Mouse (Mus musculus): ENCODE measurements around the gene Bcl2l2. TPM values are rescaled to one million over a fixed set of nuclear protein-coding genes. Genes with fewer than 3 reads are reported as not detected.

The Bcl2l2 gene
- 4.8 and 5.9 TPM in 2 replicates for polyA plus RNA-seq (2015; fragmentation: Nextera tagmentation; extraction: Ambion mirVana)

GRCm38 (mm10) chr14:54883154-54884021 is at the start of gene Bcl2l2, which contains the start of gene Gm20521:
TSS of gene Bcl2l2 (plus strand) at chr14:54883377.
TSS of gene Gm20521 (plus strand) at chr14:54883441.
- under 1% methylated on average over 27 of the region's 27 CpGs for WGBS
- H3K4me1 ChIP-seq (ENCODE audit: control insufficient read depth, insufficient read depth, low read depth, low read length), result peaks cover 21% of the 10 kb centered on the region
- no peaks in the 10 kb centered on the region for H3K36me3 ChIP-seq (ENCODE audit: control insufficient read depth, insufficient read depth, low read length)
- H3K9ac ChIP-seq (ENCODE audit: low read depth, low read length), result peak within 1 kb of the TSS; percentile 77
- H3K9me3 ChIP-seq (ENCODE audit: control insufficient read depth, low read length), result no peaks in the 10 kb centered on the region
- no peaks in the 10 kb centered on the region for H3K27me3 ChIP-seq (replicated peaks; ENCODE audit: control insufficient read depth, insufficient read depth, low read length)
- peak within 1 kb of the TSS; percentile 61 for H3K4me3 ChIP-seq (ENCODE audit: low read length)
- H3K27ac ChIP-seq (ENCODE audit: low read depth, low read length), result peak within 1 kb of the TSS; percentile 91
- H3K4me2 ChIP-seq (ENCODE audit: low read length), result peak within 1 kb of the TSS; percentile 77
- peak; percentile 89 for ATAC-seq

- Histone ChIP-seq H3K36me3 (ENCODE audit: control insufficient read depth, insufficient read depth, low read length) (no peaks in the 10 kb centered on the region), H3K27me3 (replicated peaks; ENCODE audit: control insufficient read depth, insufficient read depth, low read length) (no peaks in the 10 kb centered on the region), H3K4me2 (ENCODE audit: low read length) (no peak overlapping the region), H3K9me3 (ENCODE audit: control insufficient read depth, low read length) (no peaks in the 10 kb centered on the region), H3K27ac (ENCODE audit: low read depth, low read length) (no peak overlapping the region), H3K4me3 (ENCODE audit: low read length) (no peak overlapping the region), H3K4me1 (ENCODE audit: control insufficient read depth, insufficient read depth, low read depth, low read length) (no peaks in the 10 kb centered on the region), H3K9ac (ENCODE audit: low read depth, low read length) (no peak overlapping the region)
- no peak for ATAC-seq
- 1% methylated on average over 4 of the region's 4 CpGs for WGBS
Observed at GRCm38 (mm10) chr14:54843461-54843860, 39.7 kb upstream of the Bcl2l2 start.

- Histone ChIP-seq H3K4me1 (ENCODE audit: control insufficient read depth, insufficient read depth, low read depth, low read length) (no peaks in the 10 kb centered on the region; the same call in 1 of the 2 replicates), H3K4me2 (ENCODE audit: low read length) (no peak overlapping the region), H3K4me3 (ENCODE audit: low read length) (no peak overlapping the region), H3K9ac (ENCODE audit: low read depth, low read length) (no peak overlapping the region), H3K27me3 (replicated peaks; ENCODE audit: control insufficient read depth, insufficient read depth, low read length) (no peaks in the 10 kb centered on the region), H3K9me3 (ENCODE audit: control insufficient read depth, low read length) (no peaks in the 10 kb centered on the region), H3K36me3 (ENCODE audit: control insufficient read depth, insufficient read depth, low read length) (peaks cover 13% of the 10 kb centered on the region), H3K27ac (ENCODE audit: low read depth, low read length) (no peak overlapping the region)
- no peak for ATAC-seq
- 96% methylated on average over 3 of the region's 3 CpGs for WGBS
Observed at GRCm38 (mm10) chr14:54855726-54856125, 27.5 kb upstream of the Bcl2l2 start.

GRCm38 (mm10) chr14:54856703-54857102 is 26.5 kb upstream of the Bcl2l2 start:
- 90% methylated on average over 7 of the region's 7 CpGs for WGBS
- H3K9me3 ChIP-seq (ENCODE audit: control insufficient read depth, low read length), result no peaks in the 10 kb centered on the region
- no peak overlapping the region for H3K4me2 ChIP-seq (ENCODE audit: low read length)
- no peaks in the 10 kb centered on the region for H3K27me3 ChIP-seq (replicated peaks; ENCODE audit: control insufficient read depth, insufficient read depth, low read length)
- H3K4me1 ChIP-seq (ENCODE audit: control insufficient read depth, insufficient read depth, low read depth, low read length), result no peaks in the 10 kb centered on the region; the same call in 1 of the 2 replicates
- no peak overlapping the region for H3K27ac ChIP-seq (ENCODE audit: low read depth, low read length)
- ATAC-seq, result no peak
- H3K9ac ChIP-seq (ENCODE audit: low read depth, low read length), result no peak overlapping the region
- no peak overlapping the region for H3K4me3 ChIP-seq (ENCODE audit: low read length)
- H3K36me3 ChIP-seq (ENCODE audit: control insufficient read depth, insufficient read depth, low read length), result peaks cover 13% of the 10 kb centered on the region

DNA sequence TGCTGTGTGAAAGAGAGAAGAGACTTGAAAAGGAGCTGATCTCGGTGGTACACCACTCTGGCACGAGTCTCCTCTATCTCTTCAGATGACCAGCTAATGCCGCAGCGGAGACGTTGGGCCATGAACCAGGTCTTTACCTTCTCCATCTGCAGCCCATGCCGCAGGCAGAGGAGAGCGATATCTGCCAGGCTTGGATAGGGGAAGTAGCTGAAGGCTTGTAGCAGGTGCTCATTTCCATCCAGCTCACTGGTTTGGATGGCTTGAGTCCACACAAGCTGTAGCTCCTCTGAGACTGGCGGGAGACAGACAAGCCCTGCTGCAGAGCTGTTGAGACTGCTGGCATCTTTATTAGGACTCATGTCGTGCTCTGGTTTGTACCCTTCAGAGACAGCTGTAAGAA is 25.3 kb upstream of the Bcl2l2 start:
- Histone ChIP-seq H3K4me3 (ENCODE audit: low read length) (no peak overlapping the region), H3K27me3 (replicated peaks; ENCODE audit: control insufficient read depth, insufficient read depth, low read length) (no peaks in the 10 kb centered on the region), H3K9me3 (ENCODE audit: control insufficient read depth, low read length) (no peaks in the 10 kb centered on the region), H3K27ac (ENCODE audit: low read depth, low read length) (no peak overlapping the region), H3K4me1 (ENCODE audit: control insufficient read depth, insufficient read depth, low read depth, low read length) (no peaks in the 10 kb centered on the region; the same call in 1 of the 2 replicates), H3K4me2 (ENCODE audit: low read length) (no peak overlapping the region), H3K36me3 (ENCODE audit: control insufficient read depth, insufficient read depth, low read length) (peaks cover 13% of the 10 kb centered on the region), H3K9ac (ENCODE audit: low read depth, low read length) (no peak overlapping the region)
- ATAC-seq, result no peak
- 90% methylated on average over 9 of the region's 9 CpGs for WGBS

- no peak overlapping the region for H3K4me2 ChIP-seq (ENCODE audit: low read length)
- 46% methylated on average over 2 of the region's 2 CpGs for WGBS
- H3K27ac ChIP-seq (ENCODE audit: low read depth, low read length), result no peak overlapping the region
Observed at GRCm38 (mm10) chr14:54860511-54860910, 22.7 kb upstream of the Bcl2l2 start.

GRCm38 (mm10) chr14:54863501-54864312 is 19.5 kb upstream of the Bcl2l2 start:
- H3K9ac ChIP-seq (ENCODE audit: low read depth, low read length), result peak overlapping the region; percentile 98
- 0% methylated on average over 35 of the region's 56 CpGs for WGBS
- H3K4me1 ChIP-seq (ENCODE audit: control insufficient read depth, insufficient read depth, low read depth, low read length), result peaks cover 4% of the 10 kb centered on the region
- no peaks in the 10 kb centered on the region for H3K9me3 ChIP-seq (ENCODE audit: control insufficient read depth, low read length)
- peak overlapping the region; percentile 87 for H3K4me2 ChIP-seq (ENCODE audit: low read length)
- peak overlapping the region; percentile 98 for H3K4me3 ChIP-seq (ENCODE audit: low read length)
- no peaks in the 10 kb centered on the region for H3K27me3 ChIP-seq (replicated peaks; ENCODE audit: control insufficient read depth, insufficient read depth, low read length)
- H3K27ac ChIP-seq (ENCODE audit: low read depth, low read length), result peak overlapping the region; percentile 82
- no peaks in the 10 kb centered on the region for H3K36me3 ChIP-seq (ENCODE audit: control insufficient read depth, insufficient read depth, low read length)
- peak; percentile 100 for ATAC-seq

More at GRCm38 (mm10) chr14:54860511-54860910, 22.7 kb upstream of the Bcl2l2 start:
- H3K4me3 ChIP-seq (ENCODE audit: low read length), result no peak overlapping the region
- H3K9ac ChIP-seq (ENCODE audit: low read depth, low read length), result no peak overlapping the region
- no peaks in the 10 kb centered on the region for H3K9me3 ChIP-seq (ENCODE audit: control insufficient read depth, low read length)
- no peak for ATAC-seq
- no peaks in the 10 kb centered on the region for H3K27me3 ChIP-seq (replicated peaks; ENCODE audit: control insufficient read depth, insufficient read depth, low read length)
- H3K4me1 ChIP-seq (ENCODE audit: control insufficient read depth, insufficient read depth, low read depth, low read length), result peaks cover 4% of the 10 kb centered on the region
- peaks cover 10% of the 10 kb centered on the region for H3K36me3 ChIP-seq (ENCODE audit: control insufficient read depth, insufficient read depth, low read length)

DNA sequence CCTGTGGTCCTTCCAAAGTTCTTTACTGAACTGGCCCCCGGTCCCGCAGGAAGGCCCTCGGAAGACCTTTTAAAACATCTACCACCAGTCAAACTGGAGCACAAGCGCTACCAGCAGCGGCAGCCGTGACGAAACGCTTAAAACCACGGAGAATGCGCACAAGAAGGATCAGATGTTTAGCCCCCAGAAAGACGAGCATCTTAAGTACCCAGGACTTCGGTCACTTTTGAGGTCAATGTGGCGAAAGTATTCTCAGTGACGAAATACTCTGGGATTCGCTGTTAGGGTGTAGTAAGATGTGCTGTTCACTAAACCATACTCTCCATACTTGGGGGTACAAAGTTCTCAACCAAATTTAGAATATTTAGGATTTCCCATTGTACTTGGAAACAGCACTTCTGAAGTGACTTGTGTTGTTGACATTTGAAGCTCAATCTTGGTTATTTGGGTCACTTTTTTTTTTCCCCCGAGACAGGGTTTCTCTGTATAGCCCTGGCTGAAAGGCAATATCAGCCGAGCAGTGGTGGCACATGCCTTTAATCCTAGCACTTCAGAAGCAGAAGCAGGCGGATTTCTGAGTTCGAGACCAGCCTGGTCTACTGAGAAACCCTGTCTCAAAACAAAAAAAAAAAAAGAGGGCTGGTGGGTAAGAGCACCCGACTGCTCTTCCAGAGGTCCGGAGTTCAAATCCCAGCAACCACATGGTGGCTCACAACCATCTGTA is 18.7 kb upstream of the Bcl2l2 start:
- peak overlapping the region; percentile 84 for H3K4me2 ChIP-seq (ENCODE audit: low read length)
- 16% methylated on average over 21 of the region's 21 CpGs for WGBS

More for the DNA sequence above, 18.7 kb upstream of the Bcl2l2 start:
- Histone ChIP-seq H3K9ac (ENCODE audit: low read depth, low read length) (peak overlapping the region; percentile 98), H3K36me3 (ENCODE audit: control insufficient read depth, insufficient read depth, low read length) (no peaks in the 10 kb centered on the region), H3K27me3 (replicated peaks; ENCODE audit: control insufficient read depth, insufficient read depth, low read length) (no peaks in the 10 kb centered on the region), H3K27ac (ENCODE audit: low read depth, low read length) (peak overlapping the region; percentile 82), H3K9me3 (ENCODE audit: control insufficient read depth, low read length) (no peaks in the 10 kb centered on the region), H3K4me1 (ENCODE audit: control insufficient read depth, insufficient read depth, low read depth, low read length) (peaks cover 4% of the 10 kb centered on the region), H3K4me3 (ENCODE audit: low read length) (peak overlapping the region; percentile 98)
- peak; percentile 45; the same call in 1 of the 2 replicates for ATAC-seq

Measured in hindbrain, embryonic 16.5 days (tissue).